11 mouse cellular contexts compared by ENCODE assay signal in genomic region chr4:117630053-117630670, GRCm38 (mm10). TPM values are rescaled to one million over a fixed set of nuclear protein-coding genes. Genes with fewer than 3 reads are reported as not detected.
DNase-seq lines count a peak whose midpoint lies in the region; ATAC-seq and TF ChIP-seq lines count a peak whose summit lies in the region.
"Had no signal": no experiment of that assay in that cellular context is flagged by ENCODE, and none has a peak within 500 bp of the region (broad histone marks: within the 10 kb centered on the region; RNA-seq: fewer than 3 reads in every experiment).

No protein-coding gene starts in this region.

- peaks cover 3% of the 10 kb centered on the region; the same call in 1 of the 2 replicates for H3K9me3 ChIP-seq in hindbrain, embryonic 13.5 days
- no peaks in the 10 kb centered on the region for H3K9me3 ChIP-seq in hindbrain, embryonic 10.5 days
- no peaks in the 10 kb centered on the region for H3K9me3 ChIP-seq in hindbrain, embryonic 15.5 days
- H3K9me3 ChIP-seq in intestine, embryonic 16.5 days (ENCODE audit: control insufficient read depth, low read length) = no peaks in the 10 kb centered on the region
- H3K9me3 ChIP-seq in neural tube, embryonic 12.5 days = no peaks in the 10 kb centered on the region
- H3K9me3 ChIP-seq: liver, embryonic 15.5 days had no signal

- peaks cover 38% of the 10 kb centered on the region for H3K4me1 ChIP-seq in hindbrain, embryonic 13.5 days (replicated peaks)
- 0 out of 2 replicates have a peak, but pooled peaks cover 3% of the 10 kb centered on the region for H3K4me1 ChIP-seq in hindbrain, embryonic 10.5 days (replicated peaks)
- peaks cover 21% of the 10 kb centered on the region for H3K4me1 ChIP-seq in hindbrain, embryonic 15.5 days (replicated peaks)
- peaks cover 39% of the 10 kb centered on the region for H3K4me1 ChIP-seq in intestine, embryonic 16.5 days (ENCODE audit: control insufficient read depth, insufficient read depth, low read length)
- H3K4me1 ChIP-seq in neural tube, embryonic 12.5 days = peaks cover 22% of the 10 kb centered on the region
- no peaks in the 10 kb centered on the region for H3K4me1 ChIP-seq in heart, adult 2 months (ENCODE audit: control insufficient read depth, insufficient read depth, low read length)

- H3K27ac ChIP-seq in hindbrain, embryonic 13.5 days = peak overlapping the region; percentile 76
- H3K27ac ChIP-seq in hindbrain, embryonic 10.5 days = no peak overlapping the region
- H3K27ac ChIP-seq in hindbrain, embryonic 15.5 days (replicated peaks) = 0 out of 2 replicates have a peak overlapping the region, but pooled peaks have one; percentile 6
- H3K27ac ChIP-seq in intestine, embryonic 16.5 days (ENCODE audit: low read length) = peak overlapping the region; percentile 50; the same call in 1 of the 2 replicates
- no peak overlapping the region; the same call in 1 of the 2 replicates for H3K27ac ChIP-seq in neural tube, embryonic 12.5 days
- H3K27ac ChIP-seq in heart, adult 2 months = no peak overlapping the region
- H3K27ac ChIP-seq: liver, embryonic 15.5 days had no signal

- intact Hi-C loops in heart, adult 2 months (cut with DNase I) = no loop called here

- no peak for TF ChIP-seq EP300 in heart, adult 2 months (IDR thresholded peaks at IDR 0.05; ENCODE audit: insufficient read depth, low read depth, low read length)

- no peak for TF ChIP-seq POLR2A in heart, adult 2 months (IDR thresholded peaks at IDR 0.05; ENCODE audit: insufficient read depth, low read depth, low read length)

- H3K27me3 ChIP-seq in hindbrain, embryonic 13.5 days = no peaks in the 10 kb centered on the region
- H3K27me3 ChIP-seq in hindbrain, embryonic 10.5 days (ENCODE audit: insufficient read depth, poor library complexity, severe bottlenecking) = no peaks in the 10 kb centered on the region
- no peaks in the 10 kb centered on the region for H3K27me3 ChIP-seq in hindbrain, embryonic 15.5 days
- H3K27me3 ChIP-seq in intestine, embryonic 16.5 days (replicated peaks; ENCODE audit: control insufficient read depth, insufficient read depth, low read length) = no peaks in the 10 kb centered on the region
- no peaks in the 10 kb centered on the region for H3K27me3 ChIP-seq in neural tube, embryonic 12.5 days (replicated peaks)
- no peaks in the 10 kb centered on the region for H3K27me3 ChIP-seq in heart, adult 2 months (ENCODE audit: control insufficient read depth, insufficient read depth, low read length)
- H3K27me3 ChIP-seq: liver, embryonic 15.5 days had no signal

- H3K4me3 ChIP-seq in hindbrain, embryonic 13.5 days = no peak overlapping the region
- H3K4me3 ChIP-seq in hindbrain, embryonic 10.5 days = no peak overlapping the region
- no peak overlapping the region for H3K4me3 ChIP-seq in hindbrain, embryonic 15.5 days
- no peak overlapping the region for H3K4me3 ChIP-seq in intestine, embryonic 16.5 days (ENCODE audit: low read length)
- no peak overlapping the region for H3K4me3 ChIP-seq in neural tube, embryonic 12.5 days
- H3K4me3 ChIP-seq in heart, adult 2 months = no peak overlapping the region
- H3K4me3 ChIP-seq: liver, embryonic 15.5 days had no signal

- 65% methylated on average over 6 of the region's 6 CpGs for WGBS in hindbrain, embryonic 13.5 days
- 85% methylated on average over 6 of the region's 6 CpGs for WGBS in hindbrain, embryonic 10.5 days
- WGBS in hindbrain, embryonic 15.5 days = 62% methylated on average over 6 of the region's 6 CpGs
- WGBS in intestine, embryonic 16.5 days = 46% methylated on average over 6 of the region's 6 CpGs
- 27% methylated on average over 6 of the region's 6 CpGs for WGBS in neural tube, embryonic 12.5 days
- 79% methylated on average over 6 of the region's 6 CpGs for WGBS in heart, adult 2 months

- no peak overlapping the region for H3K4me2 ChIP-seq in hindbrain, embryonic 13.5 days
- H3K4me2 ChIP-seq in hindbrain, embryonic 15.5 days = no peak overlapping the region
- H3K4me2 ChIP-seq in intestine, embryonic 16.5 days (ENCODE audit: low read depth, low read length) = no peak overlapping the region
- H3K4me2 ChIP-seq in neural tube, embryonic 12.5 days (replicated peaks) = no peak overlapping the region
- H3K4me2 ChIP-seq: liver, embryonic 15.5 days had no signal

- no peak overlapping the region for H3K9ac ChIP-seq in hindbrain, embryonic 13.5 days
- no peak overlapping the region for H3K9ac ChIP-seq in hindbrain, embryonic 15.5 days
- no peak overlapping the region for H3K9ac ChIP-seq in intestine, embryonic 16.5 days (ENCODE audit: low read depth, low read length)
- H3K9ac ChIP-seq in neural tube, embryonic 12.5 days = no peak overlapping the region
- no peak overlapping the region for H3K9ac ChIP-seq in heart, adult 2 months (ENCODE audit: low read depth, low read length)
- H3K9ac ChIP-seq: liver, embryonic 15.5 days had no signal

- TF ChIP-seq CTCF in heart, adult 2 months (IDR thresholded peaks at IDR 0.05) = no peak

- peak; percentile 66 for ATAC-seq in hindbrain, embryonic 13.5 days (ENCODE audit: low FRiP score)
- ATAC-seq in hindbrain, embryonic 15.5 days (ENCODE audit: low FRiP score, low read depth) = peak; percentile 76
- ATAC-seq in intestine, embryonic 16.5 days = peak; percentile 92
- peak; percentile 63; the same call in 1 of the 2 replicates for ATAC-seq in neural tube, embryonic 12.5 days (ENCODE audit: low FRiP score, low read depth)
- ATAC-seq: forebrain, embryonic 16.5 days had no signal

- no peak for DNase-seq in hindbrain, embryonic 10.5 days (ENCODE audit: low spot score)
- no peak for DNase-seq in thymus, postnatal 25 days
- DNase-seq in heart, adult 2 months = no peak
- DNase-seq: kidney, adult 2 months; right cerebral cortex, postnatal 25 days had no signal

- no peaks in the 10 kb centered on the region for H3K79me2 ChIP-seq in heart, adult 2 months (replicated peaks; ENCODE audit: control insufficient read depth, insufficient read depth, low read length)

- peaks cover 4% of the 10 kb centered on the region for H3K36me3 ChIP-seq in hindbrain, embryonic 13.5 days
- peaks cover 38% of the 10 kb centered on the region for H3K36me3 ChIP-seq in hindbrain, embryonic 10.5 days
- H3K36me3 ChIP-seq in hindbrain, embryonic 15.5 days = no peaks in the 10 kb centered on the region
- H3K36me3 ChIP-seq in intestine, embryonic 16.5 days (ENCODE audit: control insufficient read depth, insufficient read depth, low read length) = no peaks in the 10 kb centered on the region; the same call in 1 of the 2 replicates
- no peaks in the 10 kb centered on the region for H3K36me3 ChIP-seq in neural tube, embryonic 12.5 days
- H3K36me3 ChIP-seq in heart, adult 2 months (ENCODE audit: control insufficient read depth, insufficient read depth, low read length) = no peaks in the 10 kb centered on the region

RNA-seq across cellular contexts. Expression of gene Dmap1, which starts 51.9 kb away (rescaled TPM):
- polyA plus RNA-seq in hindbrain, embryonic 13.5 days (2015; fragmentation: Nextera tagmentation; extraction: Ambion mirVana) = 74.9 and 76.6 TPM in 2 replicates
- 69.2 and 72.5 TPM in 2 replicates for polyA plus RNA-seq in hindbrain, embryonic 10.5 days (2016; fragmentation: Nextera tagmentation; extraction: Ambion mirVana)
- 76.5 and 76.8 TPM in 2 replicates for polyA plus RNA-seq in hindbrain, embryonic 15.5 days (2015; fragmentation: Nextera tagmentation; extraction: Ambion mirVana)
- 40.7 and 45.0 TPM in 2 replicates for polyA plus RNA-seq in intestine, embryonic 16.5 days (2015; fragmentation: Nextera tagmentation; extraction: Ambion mirVana)
- polyA plus RNA-seq in neural tube, embryonic 12.5 days (2016; fragmentation: Nextera tagmentation; extraction: Ambion mirVana) = 66.3 and 77.5 TPM in 2 replicates
- total RNA-seq in heart, adult 2 months (2021) = 10 to 100 TPM; 17.9 to 19.4 TPM
- 14.1 and 18.5 TPM in 2 replicates for polyA plus RNA-seq in heart, adult 2 months (2012; rRNA removed)

Comparison
In these comparisons a context has a peak if more than half of its experiments do, and no peak if none do; other contexts are left out.
1. H3K27ac ChIP-seq: peak in hindbrain, embryonic 13.5 days (single experiment), hindbrain, embryonic 15.5 days (single experiment) and intestine, embryonic 16.5 days (single experiment); none in hindbrain, embryonic 10.5 days (single experiment), neural tube, embryonic 12.5 days (single experiment) and heart, adult 2 months (single experiment).
2. Peak in every context shown above with its lines, with median percentiles within 50 percentile points of each other: ATAC-seq.